Mouse (Mus musculus) monocyte, adult 5-6 weeks (primary cell): ENCODE measurements around the gene C1qtnf6. TPM values are rescaled to one million over a fixed set of nuclear protein-coding genes. Genes with fewer than 3 reads are reported as not detected.

Experiments
- ATAC-seq: fragments of 153-309, 156-312 bp; replicated peaks from 2 replicates; pipeline ENCODE4 v1.8.0; 2017; ENCODE audit warnings: mild to moderate bottlenecking; ENCODE audit not compliant: low TSS enrichment, insufficient number of reproducible peaks, severe bottlenecking, poor library complexity, low FRiP score
- total RNA-seq: library from RNA; stranded (forward); fragments of 200-1000, 200-491, 200-594 nt; gene quantifications from 3 replicates; pipeline ENCODE4 v1.2.3, GENCODE M21; 2017

The C1qtnf6 gene
- total RNA-seq, 1 experiment from 2014 or later = 0.67 TPM

DNA sequence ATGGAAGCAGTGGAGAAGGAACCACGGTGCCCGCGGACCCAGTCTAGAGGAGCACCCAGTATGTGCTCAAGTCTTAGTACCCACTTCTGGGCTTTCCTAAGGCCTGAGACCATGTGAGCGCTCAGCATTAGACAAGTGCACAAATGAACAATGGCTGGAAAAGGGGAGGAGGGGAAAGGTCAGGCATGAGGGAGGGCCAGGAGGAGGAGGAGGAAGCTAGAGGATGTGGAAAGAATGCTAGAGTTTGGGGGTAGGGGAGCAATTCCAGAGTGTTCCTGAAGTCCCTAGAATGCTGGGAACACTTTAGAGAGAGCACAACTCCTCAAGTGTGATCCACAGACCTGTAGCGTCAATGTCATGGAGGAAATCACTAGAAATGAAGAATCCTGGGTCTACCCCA is 7.1 kb downstream of the C1qtnf6 start:
- no peak for ATAC-seq

DNA sequence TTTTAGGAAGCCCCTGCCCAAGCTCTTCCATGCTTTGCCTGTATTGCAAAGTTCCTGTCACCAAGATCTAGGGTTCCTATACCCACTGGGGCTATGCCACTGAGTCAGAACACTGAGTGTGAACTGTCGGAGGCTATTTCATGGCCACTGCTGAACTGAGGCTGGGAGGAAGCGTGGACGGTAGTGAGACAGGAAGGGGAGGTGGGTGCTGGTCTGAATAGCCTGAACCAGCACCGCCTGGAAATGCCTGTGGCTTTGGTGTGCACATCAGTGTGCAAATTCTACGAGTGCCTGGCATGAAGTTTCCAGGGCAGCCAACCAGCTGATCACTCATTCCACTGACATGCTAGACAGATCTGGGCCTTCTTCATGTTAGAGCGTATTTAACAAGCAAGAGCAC is 9.3 kb downstream of the C1qtnf6 start:
- ATAC-seq = no peak; the same call in 1 of the 2 replicates

DNA sequence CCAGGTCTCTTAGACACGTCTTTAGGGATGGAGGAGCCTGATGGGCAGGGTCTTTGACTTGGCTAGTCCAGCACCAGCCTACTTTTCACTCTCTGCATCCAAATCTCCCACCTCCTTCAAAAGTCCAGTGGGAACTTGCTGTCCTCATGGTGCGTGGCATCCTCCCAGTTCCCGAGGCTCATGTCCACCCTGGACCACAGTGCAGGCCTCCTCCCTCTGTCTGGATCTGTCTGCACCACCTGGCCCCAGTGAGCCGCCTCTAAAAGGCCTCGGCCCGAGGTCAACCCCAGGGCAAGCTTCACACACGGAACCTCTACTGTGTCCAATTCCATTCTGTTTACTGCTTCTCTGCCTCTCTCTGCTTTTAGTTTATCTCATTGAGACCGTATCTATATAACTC is 9.9 kb downstream of the C1qtnf6 start:
- ATAC-seq = no peak

DNA sequence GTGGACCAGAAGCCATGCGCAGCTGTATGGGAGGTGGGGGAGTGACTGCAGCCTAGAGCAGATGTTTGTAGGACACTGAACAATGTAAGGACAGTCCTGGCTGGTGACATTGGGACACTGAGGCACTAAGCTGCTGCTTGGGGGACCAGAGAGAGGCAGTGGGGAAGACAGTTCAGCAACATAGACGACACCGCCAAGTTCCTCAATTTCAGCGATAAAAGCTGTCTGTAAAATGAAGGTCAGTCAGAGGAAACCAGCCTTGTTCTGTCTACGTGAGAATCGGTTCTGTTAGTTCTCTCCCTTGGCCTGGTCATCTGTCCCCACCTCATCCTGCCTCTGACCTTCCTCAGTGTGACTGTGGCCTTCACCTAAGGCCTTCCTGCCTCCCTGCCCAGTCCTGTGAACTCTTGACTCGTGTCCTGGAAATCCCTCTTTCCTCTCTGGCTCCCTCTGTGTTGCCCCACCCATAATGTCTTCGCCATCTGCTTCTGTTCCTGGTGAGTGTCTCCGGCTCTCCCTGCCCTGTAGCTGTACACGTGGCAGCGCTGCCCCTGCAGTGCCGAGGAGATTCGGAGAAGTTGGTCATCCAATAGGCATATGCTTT is 11.0 kb downstream of the C1qtnf6 start:
- 0 out of 2 replicates have a peak, but pooled peaks have one; percentile 10 for ATAC-seq

DNA sequence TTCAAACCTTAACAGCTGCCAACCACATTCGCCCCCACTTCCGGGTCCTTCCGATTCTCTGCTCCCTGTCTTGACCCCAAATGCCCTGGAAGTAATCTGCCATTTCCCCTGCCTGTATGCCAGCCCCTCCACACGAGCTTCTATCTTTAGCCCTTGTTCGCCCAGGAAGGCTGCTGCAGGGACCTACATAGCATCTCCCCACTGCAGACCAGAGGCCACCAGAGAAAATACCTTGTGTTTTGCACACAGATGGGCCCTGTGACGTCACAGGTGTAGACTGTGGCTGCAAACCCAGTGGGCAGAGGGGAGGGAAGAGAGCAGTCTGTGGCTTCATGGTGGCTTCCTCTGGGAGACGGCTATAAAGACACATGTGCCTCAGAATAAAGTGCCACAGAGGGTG is 13.0 kb downstream of the C1qtnf6 start:
- ATAC-seq = no peak

DNA sequence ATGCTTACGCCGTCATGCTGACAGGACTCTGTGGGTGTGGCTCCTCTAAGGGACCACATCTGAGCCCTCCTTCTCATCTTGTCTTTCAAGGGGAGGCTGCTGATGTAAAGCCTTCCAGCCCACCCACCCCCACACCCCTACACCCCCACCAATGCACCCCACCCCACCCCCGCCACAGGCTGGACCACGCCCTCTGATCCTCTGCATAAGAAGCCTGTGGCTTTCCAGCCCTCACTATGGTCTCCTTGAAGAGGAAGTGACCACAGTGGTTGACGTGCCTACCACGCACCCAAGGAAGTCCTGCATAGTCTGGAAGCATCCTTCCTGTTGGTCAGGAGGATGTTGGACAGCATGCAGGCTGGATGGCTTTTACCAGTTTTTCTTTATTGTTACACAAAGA is 15.5 kb downstream of the C1qtnf6 start:
- 0 out of 2 replicates have a peak, but pooled peaks have one; percentile 47 for ATAC-seq

DNA sequence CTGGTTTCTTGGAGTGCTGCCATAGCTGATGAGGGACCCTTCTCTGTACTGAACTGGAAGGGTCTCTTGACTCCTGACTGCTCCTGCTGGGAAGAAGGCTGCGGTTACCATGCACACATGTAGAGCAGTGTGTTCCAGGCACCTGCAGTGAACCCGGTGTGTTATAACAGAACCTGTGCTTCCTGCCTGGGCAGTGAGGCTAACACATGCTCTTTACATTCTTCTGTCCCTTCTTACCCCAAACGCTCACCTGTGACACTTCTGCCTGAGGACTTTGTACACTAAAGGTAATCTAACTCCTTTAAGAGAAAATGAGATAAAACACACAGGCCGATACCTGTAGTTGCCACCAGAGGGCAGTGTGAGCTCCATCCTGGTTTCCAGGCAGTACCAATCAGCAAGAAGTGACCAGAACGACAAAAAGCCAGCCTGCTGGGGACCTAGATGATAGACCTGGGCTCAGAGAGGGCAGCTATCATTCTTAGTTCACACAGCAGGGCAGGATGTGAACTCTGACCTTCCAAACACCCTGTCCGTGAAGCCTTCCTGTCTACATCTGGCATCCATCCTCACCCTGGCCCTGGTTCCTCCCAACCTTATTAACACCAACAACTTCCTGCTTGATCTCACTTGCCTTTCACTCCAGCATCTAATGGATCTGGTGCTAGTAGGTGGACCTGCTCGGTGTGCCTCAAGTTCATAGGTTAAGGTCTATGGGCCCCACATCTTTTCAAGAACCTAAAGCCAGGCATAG is 16.6 kb downstream of the C1qtnf6 start:
- peak; percentile 57 for ATAC-seq

DNA sequence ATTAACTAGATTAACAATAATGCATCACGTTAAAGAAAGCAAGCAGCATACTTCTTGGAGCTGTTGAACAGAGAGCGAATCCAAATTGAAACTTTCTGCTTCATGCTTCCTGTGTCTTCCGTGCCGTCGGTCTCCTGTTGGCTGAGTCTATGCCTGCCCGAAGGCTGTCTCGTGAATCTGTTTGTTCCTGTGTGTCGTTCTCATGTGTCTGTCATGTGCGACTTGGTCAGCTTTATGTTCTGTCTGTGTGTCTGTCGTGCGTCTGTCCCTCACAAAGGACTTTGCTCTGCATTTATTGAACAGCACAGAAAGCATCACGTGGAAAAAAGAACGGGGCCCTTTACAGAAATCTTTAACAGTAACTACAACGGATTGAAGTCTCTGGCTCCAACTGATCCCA is 18.2 kb downstream of the C1qtnf6 start:
- ATAC-seq = no peak

DNA sequence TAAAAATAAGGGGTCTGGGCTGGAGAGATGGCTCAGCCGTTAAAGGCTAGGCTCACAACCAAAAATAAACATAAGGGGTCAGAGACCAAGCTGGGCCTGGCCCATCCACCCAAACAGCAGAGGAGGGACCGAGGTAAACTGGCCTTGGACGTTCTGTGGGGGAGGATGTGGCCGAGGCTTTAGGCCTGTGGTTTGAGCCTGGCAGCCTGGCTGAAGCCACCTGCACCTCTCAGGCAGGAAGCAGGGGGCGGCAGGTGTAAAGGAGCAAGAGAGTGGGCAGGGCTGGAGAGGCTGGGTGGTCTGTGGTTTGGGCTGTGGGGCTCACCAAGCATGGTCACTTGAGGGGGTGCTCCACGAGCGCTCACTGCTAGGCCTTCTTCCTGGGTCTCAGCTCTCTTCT is 19.3 kb downstream of the C1qtnf6 start:
- ATAC-seq = no peak

DNA sequence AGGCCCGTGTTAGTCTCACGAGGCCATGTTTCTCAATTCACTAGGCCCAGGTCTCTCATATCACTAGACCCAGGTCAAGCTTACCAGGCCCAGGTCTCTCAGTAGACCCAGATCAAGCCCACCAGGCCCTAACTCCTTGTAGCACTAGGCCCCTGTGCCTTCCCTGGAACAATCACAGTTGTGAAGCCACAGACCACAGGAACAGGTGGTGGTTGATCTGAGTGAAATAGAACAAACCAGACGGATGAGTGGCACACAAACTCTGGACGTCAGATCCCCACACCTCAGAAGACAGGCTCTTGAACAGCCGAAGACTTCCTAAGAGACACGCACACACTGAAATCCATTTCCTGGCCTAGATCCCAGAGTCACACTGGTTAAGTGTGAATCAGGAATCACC is 20.5 kb downstream of the C1qtnf6 start:
- ATAC-seq = no peak

DNA sequence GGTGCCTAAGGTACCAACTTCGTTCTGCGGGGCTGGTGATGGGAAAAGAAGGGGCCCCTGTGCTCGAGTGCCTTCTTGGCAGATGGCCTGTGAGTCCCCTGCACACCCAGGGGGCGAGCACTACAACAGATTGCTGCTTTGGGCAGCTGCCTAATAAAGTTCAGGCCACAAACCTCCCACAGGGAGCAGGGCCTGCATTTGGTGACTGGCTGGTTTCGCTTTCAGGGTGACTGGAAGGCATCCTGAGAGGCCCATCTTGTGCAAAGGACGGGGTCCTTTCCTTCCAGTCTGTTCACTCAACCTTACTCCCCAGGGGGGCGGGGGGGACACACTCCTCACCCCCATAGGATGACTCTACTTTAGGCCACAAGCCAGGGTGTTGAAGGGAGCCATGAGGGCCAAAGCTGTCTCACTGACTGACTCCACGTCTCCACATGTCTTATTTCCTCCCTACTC is 21.1 kb downstream of the C1qtnf6 start:
- ATAC-seq = no peak

DNA sequence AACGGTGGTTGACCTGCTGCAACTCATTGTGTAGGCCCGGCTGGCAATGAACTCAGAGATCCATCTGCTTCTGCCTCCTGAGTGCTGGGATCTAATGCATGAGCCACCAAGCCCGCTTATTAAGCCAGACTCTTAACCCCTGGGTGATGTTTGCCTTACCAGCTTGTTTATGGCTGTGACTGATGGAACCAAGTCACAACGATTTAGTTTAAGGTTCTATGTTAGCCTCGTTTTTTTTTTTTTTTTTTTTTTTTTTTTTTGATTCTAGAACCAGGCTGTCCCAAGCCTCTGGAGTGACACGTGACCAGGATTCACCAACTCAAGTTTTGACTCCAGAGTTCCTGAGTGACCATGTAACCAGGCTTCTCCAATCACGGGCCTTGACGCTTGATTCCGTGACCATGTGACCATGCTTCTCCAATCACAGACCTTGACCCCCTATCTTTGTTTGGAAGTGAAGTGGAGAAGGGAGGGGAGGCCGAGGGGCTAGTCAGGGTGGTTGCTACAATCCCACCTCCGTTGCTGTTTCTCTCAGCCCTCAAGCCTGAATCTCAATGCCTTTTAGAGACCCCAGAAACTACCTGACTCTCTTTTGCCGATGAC is 21.8 kb downstream of the C1qtnf6 start:
- ATAC-seq = no peak

DNA sequence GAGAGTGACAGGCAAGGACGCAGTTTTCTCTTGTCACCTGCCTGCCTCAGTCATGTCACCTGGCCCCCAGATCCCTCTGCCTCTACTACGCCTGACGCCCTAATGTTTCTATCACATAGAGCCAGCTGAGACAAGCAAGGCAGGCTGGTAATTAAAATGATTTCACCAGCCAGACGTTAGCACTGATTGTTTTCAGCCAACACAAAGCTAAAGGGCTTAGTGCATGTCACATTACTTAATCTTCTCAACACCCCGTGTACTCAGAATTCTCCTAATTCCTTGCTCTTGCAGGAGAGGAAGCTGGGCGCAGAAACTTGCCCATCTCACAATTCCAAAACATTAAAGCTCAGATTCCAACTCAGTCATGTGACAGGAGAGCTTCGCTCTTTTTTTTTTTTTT is 22.8 kb downstream of the C1qtnf6 start:
- ATAC-seq = no peak

DNA sequence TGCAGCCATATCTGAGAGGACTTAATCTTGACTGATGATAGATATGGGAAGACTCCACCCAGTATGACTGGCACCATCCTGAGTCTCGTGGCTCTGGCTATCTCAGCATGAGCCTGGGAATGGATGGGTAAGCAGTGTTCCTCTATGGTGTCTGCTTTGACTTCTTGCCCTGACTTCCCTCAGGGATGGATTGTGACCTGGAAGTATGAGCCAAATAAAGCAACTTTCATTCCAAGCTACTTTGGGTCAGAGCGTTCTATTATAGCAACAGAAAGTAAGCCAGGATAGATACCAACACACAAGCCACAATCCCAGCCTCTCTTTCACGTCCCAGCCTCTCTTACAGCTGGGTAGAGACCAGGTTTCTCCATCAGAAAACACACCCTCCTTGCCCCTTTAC is 25.7 kb downstream of the C1qtnf6 start:
- ATAC-seq = no peak

DNA sequence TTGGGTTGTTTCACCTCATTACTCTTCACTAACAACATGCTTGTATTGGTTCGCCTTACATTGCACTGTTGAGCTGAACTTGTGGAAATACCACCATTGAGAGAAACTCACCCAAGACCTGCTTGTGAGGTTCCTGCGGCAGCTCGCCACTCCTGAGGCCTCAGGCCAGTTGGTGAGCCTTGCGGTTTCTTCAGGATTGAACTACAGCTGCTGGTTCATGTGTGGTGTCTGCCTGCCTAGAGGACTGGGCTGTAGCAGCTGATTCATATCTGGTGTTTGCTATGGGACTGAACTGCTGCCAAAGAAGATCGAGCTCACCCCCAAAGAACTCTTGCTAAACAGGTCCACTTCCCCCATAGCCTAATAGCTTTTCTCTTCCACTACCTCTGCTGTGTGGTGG is 26.4 kb downstream of the C1qtnf6 start:
- ATAC-seq = no peak

DNA sequence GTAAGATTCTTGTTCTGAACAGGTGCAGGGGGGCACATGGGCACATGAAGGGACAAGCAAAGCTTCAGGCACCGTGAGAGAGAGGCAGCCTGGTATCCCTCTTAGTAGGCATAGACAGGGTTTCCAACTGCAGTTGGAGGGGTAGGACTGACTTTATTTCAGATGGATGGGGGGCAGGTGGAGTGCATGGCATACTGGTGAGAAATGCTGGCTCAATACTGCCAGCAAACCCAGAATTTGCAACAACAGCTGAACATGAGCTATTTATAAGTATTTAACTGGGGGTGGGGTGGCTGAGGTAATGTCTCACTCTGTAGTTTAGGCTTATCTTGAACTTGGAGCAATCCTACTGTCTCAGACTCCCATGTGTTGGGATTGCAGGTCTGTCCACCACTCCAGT is 27.2 kb downstream of the C1qtnf6 start:
- no peak for ATAC-seq

DNA sequence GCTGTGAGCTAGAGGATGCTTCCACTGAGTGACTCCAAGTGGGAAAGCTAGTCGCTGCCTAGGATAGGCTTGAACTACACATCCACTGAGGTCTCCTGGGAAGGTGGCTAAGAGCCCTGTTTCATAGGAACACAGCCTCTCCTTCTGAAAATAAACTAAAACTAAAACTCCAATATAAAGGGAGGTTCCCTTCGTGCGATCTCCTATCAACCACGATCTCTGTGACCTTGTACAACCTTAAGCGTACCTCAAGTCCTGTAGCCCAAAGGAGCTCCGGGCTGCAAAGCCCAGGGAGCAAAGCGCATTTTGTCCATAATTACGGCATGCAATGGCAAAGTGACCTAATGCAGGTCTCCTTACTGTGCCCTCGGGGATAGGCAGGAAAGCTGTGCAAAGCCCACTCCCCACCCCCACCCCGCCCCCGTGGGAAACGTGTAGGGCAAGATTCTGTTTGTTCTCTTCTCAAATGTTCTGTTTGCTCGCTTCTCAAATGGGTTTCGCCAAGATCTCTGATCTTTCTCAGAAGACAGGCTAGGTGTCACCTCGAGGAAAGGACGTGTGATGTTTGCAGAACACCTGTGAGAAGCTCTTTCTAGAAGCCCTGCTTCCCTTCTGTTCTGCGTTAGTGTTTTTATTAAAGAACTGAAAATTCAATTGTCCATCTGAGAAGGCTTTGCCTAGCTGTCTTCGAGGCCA is 28.6 kb downstream of the C1qtnf6 start:
- ATAC-seq = no peak

DNA sequence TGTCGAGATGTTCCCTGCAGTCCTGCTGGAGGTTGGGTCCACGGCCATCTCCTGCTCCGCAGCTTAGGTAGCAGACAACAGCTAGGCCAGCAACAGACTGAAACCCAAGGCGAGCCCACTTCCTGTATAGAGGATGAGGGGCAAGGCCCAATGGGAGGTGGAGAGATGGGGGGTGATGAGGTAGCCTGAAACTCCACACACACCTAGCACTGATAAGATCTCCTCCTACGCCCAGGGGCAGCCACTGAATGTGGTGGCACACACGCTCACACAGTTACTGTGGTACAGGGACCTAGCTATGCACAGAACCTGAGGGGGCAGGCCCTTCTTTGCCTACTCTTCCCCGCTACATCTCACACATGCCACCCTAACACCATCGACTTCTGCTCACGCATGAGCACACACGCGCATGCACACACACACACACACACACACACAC is 36.2 kb downstream of the C1qtnf6 start, which contains the start of gene Il2rb:
TSS of gene Il2rb (minus strand) at position 304 of the 439 bp plus-strand sequence.
- peak; percentile 52 for ATAC-seq

DNA sequence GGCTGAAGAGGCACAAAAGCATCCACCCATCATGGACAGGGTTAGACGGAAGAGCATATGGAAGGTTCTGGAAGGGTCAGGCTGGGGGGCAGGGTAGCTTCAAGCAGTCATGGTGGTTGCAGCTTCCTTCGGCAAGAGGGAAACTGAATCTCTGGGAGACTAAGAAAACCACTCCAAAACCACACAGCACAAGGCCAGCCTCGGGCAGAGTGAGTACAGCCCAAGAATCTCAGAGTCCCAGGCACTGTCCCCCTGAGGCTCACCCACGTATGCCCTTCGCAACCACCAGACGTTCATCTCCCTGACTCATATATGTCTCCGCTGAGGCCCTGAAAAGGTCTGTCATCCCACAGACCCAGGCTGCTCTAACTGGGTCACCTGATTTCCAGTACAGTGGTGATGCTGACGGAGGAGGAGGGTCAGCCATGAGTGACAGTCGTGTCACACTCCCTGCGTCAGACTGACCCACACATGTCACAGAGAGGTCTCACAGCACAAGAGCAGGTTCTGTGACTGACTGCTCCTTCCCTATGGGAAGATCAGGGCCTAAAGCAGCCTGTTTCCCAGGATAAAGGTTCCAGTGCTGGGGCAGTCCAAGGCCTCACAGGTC is 37.7 kb downstream of the C1qtnf6 start:
- ATAC-seq = 0 out of 2 replicates have a peak, but pooled peaks have one; percentile 40
